Comparison of ENCODE assay signal across 8 mouse cellular contexts in genomic region chr13:59314419-59314818, GRCm38 (mm10).
DNase-seq lines count a peak whose midpoint lies in the region; ATAC-seq and TF ChIP-seq lines count a peak whose summit lies in the region.

No protein-coding gene starts in this region.

- no peak overlapping the region for H3K4me3 ChIP-seq in forebrain, embryonic 10.5 days
- no peak overlapping the region for H3K4me3 ChIP-seq in forebrain, embryonic 16.5 days (replicated peaks; ENCODE audit: low read length)
- no peak overlapping the region for H3K4me3 ChIP-seq in MEL (ENCODE audit: control insufficient read depth in 1 of 2, insufficient read depth in 1 of 2, low read depth in 2 of 2, low read length in 2 of 2)

- peak; percentile 67 for TF ChIP-seq RAD21 in MEL (IDR thresholded peaks at IDR 0.05; ENCODE audit: low read depth, low read length)

- H3K27me3 ChIP-seq in forebrain, embryonic 10.5 days (ENCODE audit: poor library complexity, severe bottlenecking): no peaks in the 10 kb centered on the region
- H3K27me3 ChIP-seq in forebrain, embryonic 16.5 days (replicated peaks; ENCODE audit: control insufficient read depth, insufficient read depth, low read length): no peaks in the 10 kb centered on the region
- H3K27me3 ChIP-seq in MEL (ENCODE audit: control insufficient read depth in 1 of 2, insufficient read depth in 2 of 2, low read length in 2 of 2): peaks cover 0 to 6% of the 10 kb centered on the region in 2 experiments; a peak in 2 of 4 replicates

- TF ChIP-seq POLR2A in MEL (IDR thresholded peaks at IDR 0.05; ENCODE audit: control insufficient read depth in 1 of 2, insufficient read depth in 1 of 2, low read depth in 1 of 2, low read length in 2 of 2, poor library complexity in 1 of 2): no peak

- no peak for TF ChIP-seq EP300 in MEL (IDR thresholded peaks at IDR 0.05; ENCODE audit: low read depth in 1 of 2, low read length in 2 of 2)

- H3K79me2 ChIP-seq in MEL (ENCODE audit: control insufficient read depth, insufficient read depth, low read length, poor library complexity): no peaks in the 10 kb centered on the region

- no peak overlapping the region for H3K9ac ChIP-seq in forebrain, embryonic 16.5 days (replicated peaks; ENCODE audit: low read depth, low read length)
- no peak overlapping the region for H3K9ac ChIP-seq in MEL (ENCODE audit: control insufficient read depth, low read depth, low read length, poor library complexity, severe bottlenecking)

- peak; percentile 58 to 71 (median 69) for TF ChIP-seq CTCF in MEL (IDR thresholded peaks at IDR 0.05 in 2 of 3, conservative IDR thresholded peaks at IDR 0.05 in 1 of 3; ENCODE audit: control insufficient read depth in 1 of 3, insufficient read depth in 1 of 3, low read depth in 2 of 3, low read length in 3 of 3, poor library complexity in 1 of 3, severe bottlenecking in 1 of 3)

- H3K4me1 ChIP-seq in forebrain, embryonic 10.5 days: no peaks in the 10 kb centered on the region
- H3K4me1 ChIP-seq in forebrain, embryonic 16.5 days (replicated peaks; ENCODE audit: control insufficient read depth, insufficient read depth, low read length): no peaks in the 10 kb centered on the region
- H3K4me1 ChIP-seq in MEL (ENCODE audit: control insufficient read depth in 1 of 2, insufficient read depth in 2 of 2, low read length in 2 of 2): no peaks in the 10 kb centered on the region

- no peak for ATAC-seq in forebrain, embryonic 16.5 days

- WGBS in forebrain, embryonic 10.5 days: 78% methylated on average over 1 of the region's 1 CpGs
- WGBS in forebrain, embryonic 16.5 days: 63% methylated on average over 1 of the region's 1 CpGs

- DNase-seq in forebrain, embryonic 10.5 days (ENCODE audit: extremely low spot score, low spot score): peak; percentile 22
- DNase-seq in left cerebral cortex, postnatal 4 days: peak; percentile 76
- no peak for DNase-seq in left cerebral cortex, adult 11 months (ENCODE audit: low spot score)
- peak; percentile 54 for DNase-seq in MEL (ENCODE audit: low read depth, low spot score)
- peak; percentile 2 for DNase-seq in induced T-regulatory cell, adult 2 months (ENCODE audit: low read depth)
- DNase-seq in testis, postnatal 14 days (ENCODE audit: low spot score): peak; percentile 15
- DNase-seq in spleen, adult 12 weeks (ENCODE audit: low spot score): no peak

- intact Hi-C loops in left cerebral cortex, postnatal 4 days (cut with DNase I): loop anchor here (10.0 kb wide), 1 partner anchor 510 kb away; the partner anchor contains the start of gene Ntrk2

- no peak overlapping the region for H3K4me2 ChIP-seq in forebrain, embryonic 16.5 days (ENCODE audit: low read length)

- no peak overlapping the region for H3K27ac ChIP-seq in forebrain, embryonic 10.5 days
- H3K27ac ChIP-seq in forebrain, embryonic 16.5 days (ENCODE audit: low read length): no peak overlapping the region; the same call in 1 of the 2 replicates
- H3K27ac ChIP-seq in MEL (ENCODE audit: control insufficient read depth, low read depth, low read length): no peak overlapping the region

- H3K36me3 ChIP-seq in forebrain, embryonic 10.5 days (replicated peaks): no peaks in the 10 kb centered on the region
- no peaks in the 10 kb centered on the region for H3K36me3 ChIP-seq in forebrain, embryonic 16.5 days (ENCODE audit: control insufficient read depth, insufficient read depth)
- no peaks in the 10 kb centered on the region for H3K36me3 ChIP-seq in MEL (ENCODE audit: control insufficient read depth in 1 of 2, insufficient read depth in 2 of 2, low read length in 2 of 2)

- H3K9me3 ChIP-seq in forebrain, embryonic 10.5 days: no peaks in the 10 kb centered on the region
- no peaks in the 10 kb centered on the region for H3K9me3 ChIP-seq in forebrain, embryonic 16.5 days (ENCODE audit: control insufficient read depth, low read length)
- no peaks in the 10 kb centered on the region for H3K9me3 ChIP-seq in MEL (replicated peaks; ENCODE audit: insufficient read depth, low read length)

TF ChIP-seq in MEL, 35 proteins besides CTCF, POLR2A, EP300 and RAD21:
- peak; percentile 76 for TF ChIP-seq ZC3H11A (IDR thresholded peaks at IDR 0.05; ENCODE audit: low read depth, low read length)
- TF ChIP-seq NRF1 (IDR thresholded peaks at IDR 0.05; ENCODE audit: insufficient read depth, low read depth, low read length, poor library complexity, severe bottlenecking): no peak
- TF ChIP-seq GATA1 (IDR thresholded peaks at IDR 0.05; ENCODE audit: low read depth, low read length): peak; percentile 84
- TF ChIP-seq SMC3 (IDR thresholded peaks at IDR 0.05; ENCODE audit: low read depth, low read length): peak; percentile 82

Comparison
In these comparisons a context has a peak if more than half of its experiments do, and no peak if none do; other contexts are left out.
1. DNase-seq: peak in forebrain, embryonic 10.5 days (single experiment), left cerebral cortex, postnatal 4 days (single experiment), MEL (single experiment), induced T-regulatory cell, adult 2 months (single experiment) and testis, postnatal 14 days (single experiment); none in left cerebral cortex, adult 11 months (single experiment) and spleen, adult 12 weeks (single experiment).